Mouse (Mus musculus) thymus, adult 18-20 months (tissue): Measurements from ENCODE around the gene Rbfox2.
A peak's percentile ranks its signal among the peaks of the same experiment; 100 is the strongest.
"Not testable (repeated sequence)": the region's sequence is repeated elsewhere in the genome, so short reads cannot be mapped to it uniquely, and the experiment has no call there.

Experiments
- DNase-seq, 2 experiments: peaks; one replicate each; pipeline ENCODE4 v3.0.0; 2022; ENCODE audit warnings: mixed read lengths in 2 of 2

Gene Rbfox2

GRCm38 (mm10) chr15:77091394-77091793 lies 215.4 kb downstream of the Rbfox2 start:
- DNase-seq: no peak

GRCm38 (mm10) chr15:77090531-77090930 lies 216.3 kb downstream of the Rbfox2 start:
- DNase-seq: no peak

GRCm38 (mm10) chr15:77089249-77089648 lies 217.6 kb downstream of the Rbfox2 start:
- DNase-seq: no peak

GRCm38 (mm10) chr15:77086488-77086887 lies 220.3 kb downstream of the Rbfox2 start:
- no peak for DNase-seq

- no peak for DNase-seq
Measured at GRCm38 (mm10) chr15:77085818-77086217, 221.0 kb downstream of the Rbfox2 start.

- no peak for DNase-seq
Measured at GRCm38 (mm10) chr15:77081454-77081853, 225.3 kb downstream of the Rbfox2 start.

GRCm38 (mm10) chr15:77080684-77081254 lies 226.0 kb downstream of the Rbfox2 start:
- no peak for DNase-seq

- no peak for DNase-seq
Measured at GRCm38 (mm10) chr15:77079890-77080361, 226.9 kb downstream of the Rbfox2 start.

- DNase-seq: no peak
Measured at GRCm38 (mm10) chr15:77079256-77079822, 227.5 kb downstream of the Rbfox2 start.

- DNase-seq: no peak
Measured at GRCm38 (mm10) chr15:77078786-77079185, 228.0 kb downstream of the Rbfox2 start.

- no peak for DNase-seq
Measured at GRCm38 (mm10) chr15:77077906-77078305, 228.9 kb downstream of the Rbfox2 start.

- DNase-seq: no peak
Measured at GRCm38 (mm10) chr15:77076523-77076922, 230.3 kb downstream of the Rbfox2 start.

GRCm38 (mm10) chr15:77072556-77073163 lies 234.1 kb downstream of the Rbfox2 start:
- DNase-seq: no peak

- peak; percentile 56 to 71 for DNase-seq
Measured at GRCm38 (mm10) chr15:77071501-77071900, 235.3 kb downstream of the Rbfox2 start.

- peak in 1 of 2 experiments; percentile 11 for DNase-seq
Measured at GRCm38 (mm10) chr15:77070745-77071268, 236.0 kb downstream of the Rbfox2 start.

GRCm38 (mm10) chr15:77069019-77069418 lies 237.8 kb downstream of the Rbfox2 start:
- DNase-seq: no peak

GRCm38 (mm10) chr15:77068439-77068861 lies 238.4 kb downstream of the Rbfox2 start:
- no peak for DNase-seq

GRCm38 (mm10) chr15:77066233-77066632 lies 240.6 kb downstream of the Rbfox2 start:
- no peak for DNase-seq

GRCm38 (mm10) chr15:77065259-77065852 lies 241.4 kb downstream of the Rbfox2 start:
- DNase-seq: no peak

- DNase-seq: no peak
Measured at GRCm38 (mm10) chr15:77062746-77063145, 244.1 kb downstream of the Rbfox2 start.

GRCm38 (mm10) chr15:77059416-77059815 lies 247.4 kb downstream of the Rbfox2 start:
- not testable (repeated sequence) for DNase-seq

GRCm38 (mm10) chr15:77058566-77058965 lies 248.2 kb downstream of the Rbfox2 start:
- no peak for DNase-seq

GRCm38 (mm10) chr15:77056791-77057051 lies 250.1 kb downstream of the Rbfox2 start:
- DNase-seq: no peak
